Mouse (Mus musculus) bone marrow, adult 2 months (tissue): ENCODE measurements at regions not wholly inside any gene's neighbourhood (a gene's known extent, or its start where the extent isn't known, plus 50 kb on each side); places are given as distances from the start of the nearest gene placed in this dataset.

ENCODE experiments used
- CTCF ChIP-seq: fragments of 200-500 bp; IDR thresholded peaks from 2 replicates; pipeline ENCODE4 v1.5.1; 2011; ENCODE audit warnings: low read length, control low read depth; ENCODE audit not compliant: control insufficient read depth, insufficient read depth
- POLR2A ChIP-seq: fragments of 200-500 bp; IDR thresholded peaks from 2 replicates; pipeline ENCODE4 v1.6.1; 2011; ENCODE audit warnings: low read depth, mild to moderate bottlenecking, control low read depth, low read length, borderline replicate concordance; ENCODE audit not compliant: control insufficient read depth

- no peak for TF ChIP-seq CTCF
- TF ChIP-seq POLR2A, result no peak
These were observed 248.4 kb upstream of the Prep start for GRCm38 (mm10) chr10:44818615-44819014.
